Mouse (Mus musculus) granulocyte monocyte progenitor cell, adult 5-6 weeks (primary cell): ENCODE results near the gene Fam71e2. TPM values are rescaled to one million over a fixed set of nuclear protein-coding genes. Genes with fewer than 3 reads are reported as not detected.

Source experiments
- ATAC-seq: replicated peaks from 2 replicates; pipeline ENCODE4 v1.8.0; 2016; ENCODE audit warnings: mild to moderate bottlenecking, moderate TSS enrichment, inconsistent platforms; ENCODE audit not compliant: poor library complexity, severe bottlenecking
- total RNA-seq, 2 experiments: library from RNA; stranded (forward) in 1 of 2; stranded (reverse) in 1 of 2; fragments of 200-712, 200-1000 nt in 1 of 2; fragments of >200 nt in 1 of 2; fragmentation: Nextera tagmentation in 1 of 2; gene quantifications; 2 replicates each; pipeline ENCODE4 v1.2.3; 2014 to 2017

Fam71e2 gene
- total RNA-seq, 2 experiments from 2014 or later, result not detected

- peak; percentile 64 for ATAC-seq
Measured at GRCm38 (mm10) chr7:4741151-4741550, 30.0 kb downstream of the Fam71e2 start.

DNA sequence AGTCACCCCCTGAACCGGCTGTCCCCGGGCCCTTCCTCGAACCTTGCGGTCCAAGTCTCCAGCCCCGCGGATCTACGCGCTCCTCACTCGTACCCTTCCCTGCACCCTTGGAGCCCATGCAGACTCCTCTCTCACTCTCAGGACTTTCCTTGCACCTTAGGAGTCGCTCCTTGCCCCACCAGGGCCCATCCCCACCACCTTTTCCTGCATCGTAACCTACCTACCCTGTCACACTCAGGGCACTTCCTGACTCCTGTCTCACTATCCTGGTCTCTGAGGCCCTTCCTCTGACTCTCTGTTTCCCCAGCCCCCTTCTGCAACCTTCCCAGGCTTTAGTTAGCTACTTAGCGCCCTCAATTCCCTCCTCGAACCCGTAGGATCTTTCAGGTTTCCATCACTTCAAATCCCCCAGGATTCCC is 30.8 kb downstream of the Fam71e2 start:
- ATAC-seq, result no peak

- ATAC-seq, result peak; percentile 82
Measured at GRCm38 (mm10) chr7:4739544-4740275, 31.4 kb downstream of the Fam71e2 start, which contains the start of gene Kmt5c. Gene Kmt5c (plus strand): TSS chr7:4740115.

GRCm38 (mm10) chr7:4739041-4739543 is 32.0 kb downstream of the Fam71e2 start:
- ATAC-seq, result no peak

DNA sequence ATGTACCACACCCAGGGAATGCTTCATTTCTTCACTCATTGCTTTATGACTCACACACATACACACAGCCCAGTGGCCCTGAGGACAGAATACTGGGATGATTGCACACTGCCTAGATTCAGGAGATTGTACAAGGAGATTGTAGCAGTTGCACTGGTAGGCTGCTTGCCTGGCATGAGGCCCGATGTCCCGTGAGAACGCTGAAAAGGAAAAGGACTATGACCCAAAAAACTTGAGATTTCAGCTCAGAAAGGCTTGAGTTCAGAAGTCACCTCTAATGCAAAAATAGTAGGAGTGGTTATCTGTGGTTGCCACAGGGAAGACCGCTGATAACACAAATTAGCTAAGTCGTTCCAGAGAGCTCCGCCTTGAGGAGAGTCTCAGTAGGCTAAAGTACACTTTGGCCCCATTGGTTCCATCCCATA is 38.1 kb downstream of the Fam71e2 start:
- no peak for ATAC-seq

GRCm38 (mm10) chr7:4731090-4731489 is 40.0 kb downstream of the Fam71e2 start:
- ATAC-seq, result peak; percentile 80

- ATAC-seq, result peak; percentile 55
Measured at GRCm38 (mm10) chr7:4725169-4725568, 45.9 kb downstream of the Fam71e2 start, which contains the start of gene Tmem150b. Gene Tmem150b (minus strand): TSS chr7:4725249.

GRCm38 (mm10) chr7:4724359-4724758 is 46.7 kb downstream of the Fam71e2 start:
- ATAC-seq, result peak; percentile 84

DNA sequence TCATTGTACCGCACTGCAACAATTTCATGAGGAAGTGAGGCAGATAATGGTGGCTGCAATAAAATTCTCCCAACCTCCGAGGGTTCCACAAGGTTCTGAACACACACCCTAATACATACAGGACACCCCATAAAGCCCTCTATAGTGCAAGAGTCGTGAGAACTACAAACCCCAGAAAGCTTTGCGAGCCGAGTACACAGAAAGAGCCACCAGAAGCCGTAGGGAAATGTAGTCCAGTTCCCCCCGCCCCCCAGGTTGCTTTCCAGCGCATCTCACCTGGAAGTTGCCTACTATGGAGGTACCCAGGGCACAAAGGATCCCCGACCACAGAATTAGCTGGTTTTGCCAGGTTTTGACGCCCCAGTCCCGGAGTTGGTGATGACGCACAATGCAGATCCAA is 47.6 kb downstream of the Fam71e2 start:
- peak; percentile 26 for ATAC-seq

- ATAC-seq, result no peak
Measured at GRCm38 (mm10) chr7:4719276-4719675, 51.8 kb downstream of the Fam71e2 start.

DNA sequence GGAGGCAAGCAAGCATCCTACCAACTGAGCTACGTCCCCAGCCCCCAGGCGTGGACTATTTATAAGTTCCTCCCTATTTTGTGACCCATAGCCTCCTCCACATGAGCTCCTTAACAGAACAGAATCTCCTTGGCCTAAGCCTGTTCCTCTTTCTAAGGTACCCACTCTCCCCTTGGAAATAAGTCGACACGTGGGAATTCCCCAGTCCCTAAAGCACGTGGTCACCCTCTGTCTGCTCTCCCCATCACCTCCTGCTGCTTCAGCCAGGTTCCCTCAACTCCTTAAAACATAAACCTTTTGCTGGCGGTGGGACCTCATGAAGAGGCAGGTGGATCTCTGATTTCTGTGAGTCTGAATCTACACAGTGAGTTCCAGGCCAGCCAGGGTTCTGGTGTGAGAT is 54.1 kb downstream of the Fam71e2 start:
- 0 out of 2 replicates have a peak, but pooled peaks have one; percentile 26 for ATAC-seq

DNA sequence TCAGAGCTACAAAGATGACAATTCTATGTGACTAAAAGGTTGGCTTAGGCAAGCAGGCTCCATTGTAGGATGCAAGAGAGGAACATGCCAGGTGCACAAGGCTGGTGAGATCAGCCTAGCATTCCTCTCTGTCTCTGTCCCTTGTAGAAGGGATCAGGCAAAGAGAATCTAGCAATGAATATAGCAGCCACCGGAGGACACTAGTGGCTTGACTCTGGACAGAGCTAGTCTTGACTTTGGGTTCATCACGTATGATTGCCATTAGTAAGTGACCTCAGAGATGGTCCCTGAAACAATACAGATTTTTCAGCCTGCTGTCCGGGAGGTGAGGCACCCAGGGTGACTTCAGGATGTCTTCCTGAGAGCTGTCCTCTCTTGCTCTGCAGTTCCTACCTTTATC is 58.5 kb downstream of the Fam71e2 start:
- ATAC-seq, result no peak

- peak; percentile 65 for ATAC-seq
Measured at GRCm38 (mm10) chr7:4705098-4705497, 66.0 kb downstream of the Fam71e2 start.

Other genes with a start within 250 kb of the Fam71e2 start
Only the 30 nearest of the 31 such genes appear.
- gene Tnni3, start 247.1 kb downstream of the Fam71e2 start, total RNA-seq (2014; fragmentation: Nextera tagmentation), result 17.0 TPM in 1 of 2 replicates, not detected in the other
- gene Tnni3, start 247.1 kb downstream of the Fam71e2 start, total RNA-seq (2017), result 2.7 and 4.1 TPM in 2 replicates
- gene Dnaaf3, start 238.8 kb downstream of the Fam71e2 start, total RNA-seq (2014; fragmentation: Nextera tagmentation), result 0.81 and 2.5 TPM in 2 replicates
- 0.43 and 0.88 TPM in 2 replicates for gene Dnaaf3, start 238.8 kb downstream of the Fam71e2 start, total RNA-seq (2017)
- gene Syt5, start 223.8 kb downstream of the Fam71e2 start, total RNA-seq (2014; fragmentation: Nextera tagmentation), result not detected in 2 replicates
- not detected in 2 replicates for gene Syt5, start 223.8 kb downstream of the Fam71e2 start, total RNA-seq (2017)
- gene Ptprh, start 167.3 kb downstream of the Fam71e2 start, total RNA-seq (2014; fragmentation: Nextera tagmentation), result not detected in 2 replicates
- gene Ptprh, start 167.3 kb downstream of the Fam71e2 start, total RNA-seq (2017), result not detected in 2 replicates
- gene Tmem86b, start 139.9 kb downstream of the Fam71e2 start, total RNA-seq (2014; fragmentation: Nextera tagmentation), result 24.5 and 28.0 TPM in 2 replicates
- 17.5 and 26.2 TPM in 2 replicates for gene Tmem86b, start 139.9 kb downstream of the Fam71e2 start, total RNA-seq (2017)
- 134 and 148 TPM in 2 replicates for gene Ppp6r1, start 112.3 kb downstream of the Fam71e2 start, total RNA-seq (2014; fragmentation: Nextera tagmentation)
- 142 and 146 TPM in 2 replicates for gene Ppp6r1, start 112.3 kb downstream of the Fam71e2 start, total RNA-seq (2017)
- 29.3 and 30.7 TPM in 2 replicates for gene Hspbp1, start 86.2 kb downstream of the Fam71e2 start, total RNA-seq (2014; fragmentation: Nextera tagmentation)
- 21.9 and 23.7 TPM in 2 replicates for gene Hspbp1, start 86.2 kb downstream of the Fam71e2 start, total RNA-seq (2017)
- gene Brsk1, start 80.7 kb downstream of the Fam71e2 start, total RNA-seq (2014; fragmentation: Nextera tagmentation), result not detected in 2 replicates
- gene Brsk1, start 80.7 kb downstream of the Fam71e2 start, total RNA-seq (2017), result not detected in 2 replicates
- gene Tmem150b, start 46.1 kb downstream of the Fam71e2 start, total RNA-seq (2014; fragmentation: Nextera tagmentation), result 32.7 and 33.4 TPM in 2 replicates
- 13.5 and 18.5 TPM in 2 replicates for gene Tmem150b, start 46.1 kb downstream of the Fam71e2 start, total RNA-seq (2017)
- gene Kmt5c, start 31.2 kb downstream of the Fam71e2 start, total RNA-seq (2014; fragmentation: Nextera tagmentation), result 62.7 and 107 TPM in 2 replicates
- 58.5 and 74.7 TPM in 2 replicates for gene Kmt5c, start 31.2 kb downstream of the Fam71e2 start, total RNA-seq (2017)
- 50.3 and 69.2 TPM in 2 replicates for gene Cox6b2, start 18.2 kb downstream of the Fam71e2 start, total RNA-seq (2014; fragmentation: Nextera tagmentation)
- 28.9 and 30.7 TPM in 2 replicates for gene Cox6b2, start 18.2 kb downstream of the Fam71e2 start, total RNA-seq (2017)
- gene Il11, start 11.6 kb upstream of the Fam71e2 start, total RNA-seq (2014; fragmentation: Nextera tagmentation), result not detected in 2 replicates
- not detected in 2 replicates for gene Il11, start 11.6 kb upstream of the Fam71e2 start, total RNA-seq (2017)
- not detected in 2 replicates for gene Tmem190, start 11.6 kb upstream of the Fam71e2 start, total RNA-seq (2014; fragmentation: Nextera tagmentation)
- not detected in 2 replicates for gene Tmem190, start 11.6 kb upstream of the Fam71e2 start, total RNA-seq (2017)
- gene Tmem238, start 18.4 kb upstream of the Fam71e2 start, total RNA-seq (2014; fragmentation: Nextera tagmentation), result 3.2 and 6.2 TPM in 2 replicates
- 4.6 and 7.6 TPM in 2 replicates for gene Tmem238, start 18.4 kb upstream of the Fam71e2 start, total RNA-seq (2017)
- gene Rpl28, start 21.6 kb upstream of the Fam71e2 start, total RNA-seq (2014; fragmentation: Nextera tagmentation), result 1,827 and 2,944 TPM in 2 replicates
- 828 and 1,139 TPM in 2 replicates for gene Rpl28, start 21.6 kb upstream of the Fam71e2 start, total RNA-seq (2017)
- gene Ube2s, start 41.3 kb upstream of the Fam71e2 start, total RNA-seq (2014; fragmentation: Nextera tagmentation), result 236 and 240 TPM in 2 replicates
- gene Ube2s, start 41.3 kb upstream of the Fam71e2 start, total RNA-seq (2017), result 230 and 245 TPM in 2 replicates
- not detected in 2 replicates for gene Shisa7, start 73.4 kb upstream of the Fam71e2 start, total RNA-seq (2014; fragmentation: Nextera tagmentation)
- gene Shisa7, start 73.4 kb upstream of the Fam71e2 start, total RNA-seq (2017), result not detected in 2 replicates
- gene Isoc2b, start 99.0 kb upstream of the Fam71e2 start, total RNA-seq (2014; fragmentation: Nextera tagmentation), result 11.8 and 13.2 TPM in 2 replicates
- gene Isoc2b, start 99.0 kb upstream of the Fam71e2 start, total RNA-seq (2017), result 43.0 and 72.6 TPM in 2 replicates
- 5.3 and 7.9 TPM in 2 replicates for gene Isoc2a, start 105.9 kb upstream of the Fam71e2 start, total RNA-seq (2014; fragmentation: Nextera tagmentation)
- 7.9 and 10.7 TPM in 2 replicates for gene Isoc2a, start 105.9 kb upstream of the Fam71e2 start, total RNA-seq (2017)
- gene Gm36210, start 135.2 kb upstream of the Fam71e2 start, total RNA-seq (2014; fragmentation: Nextera tagmentation), result not detected in 2 replicates
- not detected in 2 replicates for gene Gm36210, start 135.2 kb upstream of the Fam71e2 start, total RNA-seq (2017)
- gene Zfp628, start 143.9 kb upstream of the Fam71e2 start, total RNA-seq (2014; fragmentation: Nextera tagmentation), result 4.6 and 7.7 TPM in 2 replicates
- 1.0 and 1.2 TPM in 2 replicates for gene Zfp628, start 143.9 kb upstream of the Fam71e2 start, total RNA-seq (2017)
- 1.4 TPM in 1 of 2 replicates, not detected in the other for gene Nat14, start 150.7 kb upstream of the Fam71e2 start, total RNA-seq (2014; fragmentation: Nextera tagmentation)
- not detected in 2 replicates for gene Nat14, start 150.7 kb upstream of the Fam71e2 start, total RNA-seq (2017)
- gene Ssc5d, start 154.5 kb upstream of the Fam71e2 start, total RNA-seq (2014; fragmentation: Nextera tagmentation), result not detected in 2 replicates
- gene Ssc5d, start 154.5 kb upstream of the Fam71e2 start, total RNA-seq (2017), result 0.05 TPM in 1 of 2 replicates, not detected in the other
- gene Sbk2, start 193.1 kb upstream of the Fam71e2 start, total RNA-seq (2014; fragmentation: Nextera tagmentation), result not detected in 2 replicates
- gene Sbk2, start 193.1 kb upstream of the Fam71e2 start, total RNA-seq (2017), result not detected in 2 replicates
- not detected in 2 replicates for gene Sbk3, start 199.9 kb upstream of the Fam71e2 start, total RNA-seq (2014; fragmentation: Nextera tagmentation)
- not detected in 2 replicates for gene Sbk3, start 199.9 kb upstream of the Fam71e2 start, total RNA-seq (2017)
- 10.0 and 14.1 TPM in 2 replicates for gene Zfp579, start 224.9 kb upstream of the Fam71e2 start, total RNA-seq (2014; fragmentation: Nextera tagmentation)
- 2.3 and 11.2 TPM in 2 replicates for gene Zfp579, start 224.9 kb upstream of the Fam71e2 start, total RNA-seq (2017)
- 23.3 and 30.7 TPM in 2 replicates for gene Zfp524, start 243.1 kb upstream of the Fam71e2 start, total RNA-seq (2014; fragmentation: Nextera tagmentation)
- 8.5 and 9.3 TPM in 2 replicates for gene Zfp524, start 243.1 kb upstream of the Fam71e2 start, total RNA-seq (2017)
- 27.4 and 33.9 TPM in 2 replicates for gene Fiz1, start 243.4 kb upstream of the Fam71e2 start, total RNA-seq (2014; fragmentation: Nextera tagmentation)
- gene Fiz1, start 243.4 kb upstream of the Fam71e2 start, total RNA-seq (2017), result 15.6 and 23.4 TPM in 2 replicates
- gene Gm44973, start 244.2 kb upstream of the Fam71e2 start, total RNA-seq (2014; fragmentation: Nextera tagmentation), result not detected in 2 replicates
- gene Gm44973, start 244.2 kb upstream of the Fam71e2 start, total RNA-seq (2017), result 7.5 TPM in 1 of 2 replicates, not detected in the other
- 15.2 and 18.2 TPM in 2 replicates for gene Zfp865, start 249.1 kb upstream of the Fam71e2 start, total RNA-seq (2014; fragmentation: Nextera tagmentation)
- 8.4 and 11.2 TPM in 2 replicates for gene Zfp865, start 249.1 kb upstream of the Fam71e2 start, total RNA-seq (2017)